10 mouse cellular contexts compared by ENCODE assay signal in the genomic region with DNA sequence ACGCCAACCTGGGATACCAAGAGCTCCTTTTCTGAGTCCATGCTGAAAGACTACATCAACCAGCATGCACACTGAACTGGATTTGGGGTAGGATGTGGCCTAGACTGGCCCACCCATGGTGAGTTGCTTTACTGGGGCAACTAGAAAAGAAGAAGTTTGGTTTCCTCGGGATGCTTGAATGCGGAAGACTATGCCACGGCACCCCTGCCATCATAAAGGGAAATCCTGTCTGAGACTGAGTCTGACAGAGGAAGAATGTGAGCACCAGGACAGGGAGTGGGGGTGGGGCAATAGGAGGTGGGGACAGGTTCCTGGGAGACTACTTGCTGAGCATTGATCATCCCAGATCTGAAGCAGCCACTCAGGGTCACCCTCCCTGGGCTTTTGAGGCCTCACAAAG. TPM values are rescaled to one million over a fixed set of nuclear protein-coding genes. Genes with fewer than 3 reads are reported as not detected.
DNase-seq lines count a peak whose midpoint lies in the region; ATAC-seq and TF ChIP-seq lines count a peak whose summit lies in the region.
"Had no signal": no experiment of that assay in that cellular context is flagged by ENCODE, and none has a peak within 500 bp of the region (broad histone marks: within the 10 kb centered on the region; RNA-seq: fewer than 3 reads in every experiment).

No protein-coding gene starts in this region.

- TF ChIP-seq POLR2A in thymus, adult 2 months (IDR thresholded peaks at IDR 0.05; ENCODE audit: control insufficient read depth, extremely low read depth, insufficient read depth, low read length, poor library complexity): no peak

- TF ChIP-seq EP300 in liver, postnatal 0 days (IDR thresholded peaks at IDR 0.05; ENCODE audit: low read depth): no peak

- no peak for TF ChIP-seq CTCF in liver, postnatal 0 days (IDR thresholded peaks at IDR 0.05; ENCODE audit: low read depth)
- no peak for TF ChIP-seq CTCF in thymus, adult 2 months (IDR thresholded peaks at IDR 0.05; ENCODE audit: borderline replicate concordance, control insufficient read depth, extremely low read depth, insufficient read depth, low read length, poor library complexity)

- no peak for DNase-seq in heart, postnatal 4 days
- DNase-seq in liver, embryonic 13.5 days: no peak
- no peak for DNase-seq in liver
- no peak for DNase-seq in liver, postnatal 0 days
- DNase-seq in frontal cortex, adult 2 months (ENCODE audit: extremely low spot score in 1 of 2, low spot score in 1 of 2): no peak
- DNase-seq in thymus, adult 2 months: no peak
- DNase-seq: thymus, postnatal 4 days had no signal

- H3K9ac ChIP-seq in heart, embryonic 14.5 days (ENCODE audit: low read length): no peak overlapping the region
- H3K9ac ChIP-seq in liver, embryonic 13.5 days: no peak overlapping the region
- H3K9ac ChIP-seq in embryonic facial prominence, embryonic 12.5 days: no peak overlapping the region
- no peak overlapping the region for H3K9ac ChIP-seq in liver, postnatal 0 days (replicated peaks)

- H3K4me2 ChIP-seq in heart, embryonic 14.5 days (ENCODE audit: low read length): no peak overlapping the region
- H3K4me2 ChIP-seq in liver, embryonic 13.5 days: no peak overlapping the region
- no peak overlapping the region for H3K4me2 ChIP-seq in embryonic facial prominence, embryonic 12.5 days (replicated peaks)
- H3K4me2 ChIP-seq in liver, postnatal 0 days (ENCODE audit: low read depth, low read length): no peak overlapping the region

- H3K27me3 ChIP-seq in heart, embryonic 14.5 days (ENCODE audit: control insufficient read depth, insufficient read depth, low read length): no peaks in the 10 kb centered on the region
- no peaks in the 10 kb centered on the region for H3K27me3 ChIP-seq in liver, embryonic 13.5 days
- no peaks in the 10 kb centered on the region for H3K27me3 ChIP-seq in embryonic facial prominence, embryonic 12.5 days
- no peaks in the 10 kb centered on the region for H3K27me3 ChIP-seq in liver, postnatal 0 days (ENCODE audit: insufficient read depth, low read length)
- H3K27me3 ChIP-seq in thymus, adult 2 months (ENCODE audit: control insufficient read depth, insufficient read depth, low read length): no peaks in the 10 kb centered on the region

- H3K4me3 ChIP-seq in heart, embryonic 14.5 days (ENCODE audit: control insufficient read depth in 1 of 2, insufficient read depth in 1 of 2, low read depth in 1 of 2, low read length in 2 of 2): no peak overlapping the region
- H3K4me3 ChIP-seq in liver, embryonic 13.5 days (replicated peaks): no peak overlapping the region
- H3K4me3 ChIP-seq in embryonic facial prominence, embryonic 12.5 days: no peak overlapping the region
- H3K4me3 ChIP-seq in liver, postnatal 0 days (ENCODE audit: low read depth, low read length): no peak overlapping the region
- H3K4me3 ChIP-seq in thymus, adult 2 months (ENCODE audit: control insufficient read depth, insufficient read depth, low read length): no peak overlapping the region
- H3K4me3 ChIP-seq: left cerebral cortex, adult 2 months had no signal

- peaks cover 22% of the 10 kb centered on the region for H3K36me3 ChIP-seq in heart, embryonic 14.5 days (ENCODE audit: control insufficient read depth, insufficient read depth, low read length)
- H3K36me3 ChIP-seq in liver, embryonic 13.5 days: no peaks in the 10 kb centered on the region
- H3K36me3 ChIP-seq in embryonic facial prominence, embryonic 12.5 days: 0 out of 2 replicates have a peak, but pooled peaks cover 3% of the 10 kb centered on the region
- H3K36me3 ChIP-seq in liver, postnatal 0 days (replicated peaks; ENCODE audit: insufficient read depth, low read length): no peaks in the 10 kb centered on the region
- H3K36me3 ChIP-seq in thymus, adult 2 months (ENCODE audit: control insufficient read depth, insufficient read depth, low read length): no peaks in the 10 kb centered on the region

- ATAC-seq in heart, embryonic 14.5 days (ENCODE audit: insufficient number of reproducible peaks, insufficient read depth, low FRiP score, low read depth): no peak
- ATAC-seq in liver, embryonic 13.5 days (ENCODE audit: low read depth): no peak
- no peak for ATAC-seq in embryonic facial prominence, embryonic 12.5 days (ENCODE audit: insufficient number of reproducible peaks, insufficient read depth, low FRiP score, low TSS enrichment)
- no peak for ATAC-seq in liver, postnatal 0 days

- WGBS in heart, embryonic 14.5 days: 72% methylated on average over 4 of the region's 4 CpGs
- 48% methylated on average over 4 of the region's 4 CpGs for WGBS in liver, embryonic 13.5 days (ENCODE audit: insufficient replicate concordance)
- WGBS in embryonic facial prominence, embryonic 12.5 days: 78% methylated on average over 4 of the region's 4 CpGs
- WGBS in liver, postnatal 0 days (ENCODE audit: insufficient replicate concordance): 43% methylated on average over 4 of the region's 4 CpGs
- WGBS in thymus, adult 2 months: 49% methylated on average over 4 of the region's 4 CpGs

- H3K27ac ChIP-seq in heart, embryonic 14.5 days (replicated peaks in 1 of 2; ENCODE audit: control insufficient read depth in 1 of 2, insufficient read depth in 1 of 2, low read depth in 2 of 2, low read length in 2 of 2): peak overlapping the region; percentile 73 to 89; a peak in 3 of 4 replicates
- peak overlapping the region; percentile 67; the same call in 1 of the 2 replicates for H3K27ac ChIP-seq in liver, embryonic 13.5 days
- H3K27ac ChIP-seq in embryonic facial prominence, embryonic 12.5 days: peak overlapping the region; percentile 61; the same call in 1 of the 2 replicates
- H3K27ac ChIP-seq in liver, postnatal 0 days (ENCODE audit: low read depth): peak overlapping the region; percentile 74
- H3K27ac ChIP-seq in thymus, adult 2 months (ENCODE audit: control insufficient read depth, insufficient read depth, low read length): no peak overlapping the region

- peaks cover 45 to 98% of the 10 kb centered on the region in 2 experiments for H3K4me1 ChIP-seq in heart, embryonic 14.5 days (ENCODE audit: control insufficient read depth in 2 of 2, insufficient read depth in 2 of 2, low read length in 2 of 2)
- peaks cover 67% of the 10 kb centered on the region for H3K4me1 ChIP-seq in liver, embryonic 13.5 days (replicated peaks)
- H3K4me1 ChIP-seq in embryonic facial prominence, embryonic 12.5 days: peaks cover 42% of the 10 kb centered on the region
- peaks cover 51% of the 10 kb centered on the region for H3K4me1 ChIP-seq in liver, postnatal 0 days (ENCODE audit: insufficient read depth)
- H3K4me1 ChIP-seq in thymus, adult 2 months (replicated peaks; ENCODE audit: control insufficient read depth, insufficient read depth, low read length): no peaks in the 10 kb centered on the region

- no peaks in the 10 kb centered on the region for H3K9me3 ChIP-seq in heart, embryonic 14.5 days (ENCODE audit: control insufficient read depth, low read length)
- no peaks in the 10 kb centered on the region for H3K9me3 ChIP-seq in liver, embryonic 13.5 days (replicated peaks)
- H3K9me3 ChIP-seq in embryonic facial prominence, embryonic 12.5 days: no peaks in the 10 kb centered on the region
- no peaks in the 10 kb centered on the region for H3K9me3 ChIP-seq in liver, postnatal 0 days (ENCODE audit: low read length)

RNA-seq across cellular contexts. Expression of gene Acvr1, which starts 32.6 kb away (rescaled TPM):
- polyA plus RNA-seq in heart, embryonic 14.5 days (2014; fragmentation: Nextera tagmentation; extraction: Ambion mirVana): 12.5 and 12.6 TPM in 2 replicates
- 10 to 100 TPM; 35.3 to 36.0 TPM for total RNA-seq in heart, postnatal 4 days (2021)
- polyA plus RNA-seq in liver, embryonic 13.5 days (2015; fragmentation: Nextera tagmentation; extraction: Ambion mirVana): 2.7 and 2.8 TPM in 2 replicates
- polyA plus RNA-seq in embryonic facial prominence, embryonic 12.5 days (2016; fragmentation: Nextera tagmentation; extraction: Ambion mirVana): 7.9 and 8.1 TPM in 2 replicates
- 2.7 and 2.8 TPM in 2 replicates for polyA plus RNA-seq in liver, postnatal 0 days (2015; fragmentation: Nextera tagmentation; extraction: Ambion mirVana)
- polyA plus RNA-seq in frontal cortex, adult 2 months (2012; rRNA removed): 31.6 and 34.4 TPM in 2 replicates
- 1.6 TPM in 2 replicates for polyA plus RNA-seq in thymus, adult 2 months (2012; rRNA removed)

RNA-seq across cellular contexts. Expression of gene Upp2, which starts 32.7 kb away (rescaled TPM):
- 6.1 and 7.5 TPM in 2 replicates for polyA plus RNA-seq in heart, embryonic 14.5 days (2014; fragmentation: Nextera tagmentation; extraction: Ambion mirVana)
- total RNA-seq in heart, postnatal 4 days (2021): 1 to 10 TPM; 1.6 to 2.8 TPM
- 1.4 and 1.6 TPM in 2 replicates for polyA plus RNA-seq in liver, embryonic 13.5 days (2015; fragmentation: Nextera tagmentation; extraction: Ambion mirVana)
- 10.8 and 12.9 TPM in 2 replicates for polyA plus RNA-seq in embryonic facial prominence, embryonic 12.5 days (2016; fragmentation: Nextera tagmentation; extraction: Ambion mirVana)
- polyA plus RNA-seq in liver, postnatal 0 days (2015; fragmentation: Nextera tagmentation; extraction: Ambion mirVana): 45.7 and 55.8 TPM in 2 replicates
- 41.0 and 43.3 TPM in 2 replicates for polyA plus RNA-seq in frontal cortex, adult 2 months (2012; rRNA removed)
- polyA plus RNA-seq in thymus, adult 2 months (2012; rRNA removed): 0.84 and 1.8 TPM in 2 replicates
